ENCODE assay signal across 14 mouse cellular contexts in genomic region chr6:135524886-135525285, GRCm38 (mm10).
DNase-seq lines count a peak whose midpoint lies in the region; ATAC-seq and TF ChIP-seq lines count a peak whose summit lies in the region.
"Had no signal": no experiment of that assay in that cellular context is flagged by ENCODE, and none has a peak within 500 bp of the region (broad histone marks: within the 10 kb centered on the region; RNA-seq: fewer than 3 reads in every experiment).

No protein-coding gene starts in this region.

- no peak overlapping the region for H3K9ac ChIP-seq in forebrain, embryonic 14.5 days (ENCODE audit: low read length)
- no peak overlapping the region for H3K9ac ChIP-seq in forebrain, embryonic 13.5 days
- no peak overlapping the region for H3K9ac ChIP-seq in kidney, embryonic 14.5 days (ENCODE audit: low read depth, low read length)
- H3K9ac ChIP-seq: limb, embryonic 15.5 days; stomach, embryonic 15.5 days had no signal

- peaks cover 16% of the 10 kb centered on the region for H3K4me1 ChIP-seq in forebrain, embryonic 14.5 days (ENCODE audit: control insufficient read depth, insufficient read depth, low read length)
- peaks cover 37% of the 10 kb centered on the region for H3K4me1 ChIP-seq in forebrain, embryonic 13.5 days
- H3K4me1 ChIP-seq in kidney, embryonic 14.5 days (ENCODE audit: control insufficient read depth, insufficient read depth, low read length) = no peaks in the 10 kb centered on the region
- peaks cover 29% of the 10 kb centered on the region for H3K4me1 ChIP-seq in E14TG2a.4 (replicated peaks; ENCODE audit: low read depth, low read length)

- TF ChIP-seq POLR2A in brain, embryonic 14.5 days (IDR thresholded peaks at IDR 0.05; ENCODE audit: borderline replicate concordance, extremely low read depth, insufficient read depth, insufficient read length, poor library complexity, severe bottlenecking) = no peak

- H3K36me3 ChIP-seq in forebrain, embryonic 14.5 days (ENCODE audit: control insufficient read depth, insufficient read depth, low read length) = no peaks in the 10 kb centered on the region
- H3K36me3 ChIP-seq in forebrain, embryonic 13.5 days (ENCODE audit: poor library complexity, severe bottlenecking) = no peaks in the 10 kb centered on the region
- no peaks in the 10 kb centered on the region for H3K36me3 ChIP-seq in kidney, embryonic 14.5 days (ENCODE audit: control insufficient read depth, insufficient read depth, low read length)
- H3K36me3 ChIP-seq in E14TG2a.4 (ENCODE audit: insufficient read depth, low read length) = no peaks in the 10 kb centered on the region
- H3K36me3 ChIP-seq: limb, embryonic 15.5 days; midbrain, embryonic 10.5 days; stomach, embryonic 15.5 days had no signal

- H3K4me3 ChIP-seq in forebrain, embryonic 14.5 days (ENCODE audit: low read depth, low read length) = no peak overlapping the region
- no peak overlapping the region for H3K4me3 ChIP-seq in forebrain, embryonic 13.5 days
- no peak overlapping the region for H3K4me3 ChIP-seq in kidney, embryonic 14.5 days (ENCODE audit: low read length)
- no peak overlapping the region for H3K4me3 ChIP-seq in E14TG2a.4 (replicated peaks; ENCODE audit: low read length)
- H3K4me3 ChIP-seq: limb, embryonic 15.5 days; midbrain, embryonic 10.5 days; stomach, embryonic 15.5 days had no signal

- H3K9me3 ChIP-seq in forebrain, embryonic 14.5 days (replicated peaks; ENCODE audit: control insufficient read depth, low read length) = no peaks in the 10 kb centered on the region
- no peaks in the 10 kb centered on the region for H3K9me3 ChIP-seq in forebrain, embryonic 13.5 days (replicated peaks)
- H3K9me3 ChIP-seq in kidney, embryonic 14.5 days (ENCODE audit: control insufficient read depth, low read length) = no peaks in the 10 kb centered on the region
- no peaks in the 10 kb centered on the region for H3K9me3 ChIP-seq in E14TG2a.4 (ENCODE audit: low read length)
- H3K9me3 ChIP-seq: limb, embryonic 15.5 days; midbrain, embryonic 10.5 days; stomach, embryonic 15.5 days had no signal

- 46% methylated on average over 5 of the region's 5 CpGs for WGBS in forebrain, embryonic 14.5 days
- WGBS in forebrain, embryonic 13.5 days = 68% methylated on average over 5 of the region's 5 CpGs
- WGBS in kidney, embryonic 14.5 days = 73% methylated on average over 5 of the region's 5 CpGs

- ATAC-seq in forebrain, embryonic 14.5 days = no peak
- no peak for ATAC-seq in forebrain, embryonic 13.5 days
- ATAC-seq in kidney, embryonic 14.5 days (ENCODE audit: low FRiP score, low TSS enrichment) = no peak

- peak; percentile 33 for DNase-seq in forebrain, embryonic 14.5 days (ENCODE audit: low spot score)
- DNase-seq in kidney, postnatal 36 days = peak; percentile 9 to 47
- DNase-seq in brain, embryonic 14.5 days (ENCODE audit: low read depth) = peak; percentile 27
- DNase-seq in adrenal gland, postnatal 14 days = no peak
- DNase-seq in thymus, postnatal 25 days = no peak
- DNase-seq: heart, postnatal 14 days; lung, postnatal 10 days; right cerebral cortex, postnatal 4 days had no signal

- no peak overlapping the region for H3K4me2 ChIP-seq in forebrain, embryonic 14.5 days (ENCODE audit: low read length)
- H3K4me2 ChIP-seq in forebrain, embryonic 13.5 days = no peak overlapping the region; the same call in 1 of the 2 replicates
- H3K4me2 ChIP-seq in kidney, embryonic 14.5 days (replicated peaks; ENCODE audit: low read depth, low read length) = no peak overlapping the region

- H3K27me3 ChIP-seq in forebrain, embryonic 14.5 days (replicated peaks; ENCODE audit: control insufficient read depth, insufficient read depth, low read length) = no peaks in the 10 kb centered on the region
- no peaks in the 10 kb centered on the region for H3K27me3 ChIP-seq in forebrain, embryonic 13.5 days
- H3K27me3 ChIP-seq in kidney, embryonic 14.5 days (ENCODE audit: control insufficient read depth, insufficient read depth, low read length) = no peaks in the 10 kb centered on the region
- H3K27me3 ChIP-seq in E14TG2a.4 (ENCODE audit: insufficient read depth, low read length) = peaks cover 8% of the 10 kb centered on the region; the same call in 1 of the 2 replicates
- H3K27me3 ChIP-seq: stomach, embryonic 15.5 days had no signal

- no peak overlapping the region for H3K27ac ChIP-seq in forebrain, embryonic 14.5 days (ENCODE audit: low read depth, low read length)
- H3K27ac ChIP-seq in forebrain, embryonic 13.5 days = no peak overlapping the region
- no peak overlapping the region for H3K27ac ChIP-seq in kidney, embryonic 14.5 days (ENCODE audit: low read depth, low read length)
- H3K27ac ChIP-seq: midbrain, embryonic 10.5 days; stomach, embryonic 15.5 days had no signal

- peak; percentile 59 for TF ChIP-seq CTCF in E14TG2a.4 (conservative IDR thresholded peaks at IDR 0.05; ENCODE audit: low read length)
- peak; percentile 30; the same call in 1 of the 2 replicates for TF ChIP-seq CTCF in brain, embryonic 14.5 days (IDR thresholded peaks at IDR 0.05; ENCODE audit: borderline replicate concordance, extremely low read depth, insufficient read depth, insufficient read length)

Comparison
In these comparisons a context has a peak if more than half of its experiments do, and no peak if none do; other contexts are left out.
1. DNase-seq: peak in forebrain, embryonic 14.5 days (single experiment), kidney, postnatal 36 days (2 of 2) and brain, embryonic 14.5 days (single experiment); none in adrenal gland, postnatal 14 days (single experiment) and thymus, postnatal 25 days (single experiment).